Mouse (Mus musculus) bone marrow, adult 2 months (tissue): ENCODE measurements around the gene Vill. TPM values are rescaled to one million over a fixed set of nuclear protein-coding genes. Genes with fewer than 3 reads are reported as not detected.

Experiments used
- H3K27ac ChIP-seq: fragments of 200-500 bp; 2 replicates; pipeline ENCODE4 v1.5.1; 2012; ENCODE audit warnings: low read depth, mild to moderate bottlenecking, control low read depth, inconsistent platforms, low read length; ENCODE audit not compliant: control insufficient read depth, poor library complexity, insufficient read depth
- H3K4me1 ChIP-seq: fragments of 200-500 bp; 2 replicates; pipeline ENCODE4 v1.6.1; 2011; ENCODE audit warnings: low read length; ENCODE audit not compliant: control insufficient read depth, insufficient read depth
- H3K4me3 ChIP-seq: fragments of 200-500 bp; replicated peaks from 2 replicates; pipeline ENCODE3; 2011; ENCODE audit warnings: mild to moderate bottlenecking, low read depth, low read length, control low read depth; ENCODE audit not compliant: control insufficient read depth
- CTCF ChIP-seq: fragments of 200-500 bp; IDR thresholded peaks from 2 replicates; pipeline ENCODE4 v1.5.1; 2011; ENCODE audit warnings: low read length, control low read depth; ENCODE audit not compliant: control insufficient read depth, insufficient read depth
- POLR2A ChIP-seq: fragments of 200-500 bp; IDR thresholded peaks from 2 replicates; pipeline ENCODE4 v1.6.1; 2011; ENCODE audit warnings: low read depth, mild to moderate bottlenecking, control low read depth, low read length, borderline replicate concordance; ENCODE audit not compliant: control insufficient read depth
- WGBS: fragments of 180-500 bp; shearing (Covaris S2); methylation state at CpG from one replicate; pipeline ENCODE4 v1.1.7; 2018; 5-methylcytosine and 5-hydroxymethylcytosine counted together
- polyA plus RNA-seq: library from polyadenylated mRNA; stranded (reverse); fragments of >200 nt; gene quantifications from 2 replicates; pipeline ENCODE4 v1.2.4, GENCODE M21; 2011; ENCODE audit warnings: low replicate concordance; ENCODE audit not compliant: missing spikeins, insufficient read depth, insufficient read length

The Vill gene
- polyA plus RNA-seq, 1 experiment: 35.2 TPM

DNA sequence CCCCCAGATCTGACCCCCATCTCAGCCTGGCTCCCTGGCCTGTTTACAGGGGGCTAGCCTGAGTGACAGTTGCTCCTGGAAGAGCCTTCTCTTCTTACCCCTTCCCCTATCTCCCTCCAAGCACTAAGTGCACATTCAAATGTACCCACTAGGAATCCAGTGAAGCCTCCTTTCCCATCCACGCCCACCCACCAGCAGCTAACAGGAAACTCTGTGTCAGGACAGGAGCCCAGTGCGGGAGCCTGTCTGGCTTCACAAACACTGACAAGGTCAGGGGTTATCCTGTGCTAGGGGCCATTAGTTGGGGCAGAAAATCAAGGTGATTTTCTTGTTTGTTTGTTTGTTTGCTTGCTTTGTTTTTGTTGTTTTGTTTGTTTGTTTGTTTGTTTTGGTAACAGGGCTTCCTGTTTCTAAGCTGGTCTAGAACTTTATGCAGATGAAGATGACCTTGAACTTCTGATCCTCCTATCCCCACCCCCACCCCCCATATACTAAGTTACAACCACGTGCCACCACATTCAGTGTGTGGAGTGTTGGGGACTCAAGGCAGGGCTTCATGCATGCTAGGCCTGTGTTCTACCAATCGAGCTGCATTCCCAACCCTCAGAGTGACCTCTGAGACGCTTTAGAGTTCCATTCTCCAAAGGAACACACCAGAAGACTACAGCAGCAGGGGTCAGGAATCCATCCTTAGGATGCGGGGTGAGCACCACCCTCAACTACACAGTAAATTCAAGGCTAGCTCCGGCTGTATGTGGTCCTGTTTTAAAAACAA, 30.3 kb downstream of the Vill start:
- TF ChIP-seq POLR2A (no peak), CTCF (no peak)
- no peak overlapping the region for H3K27ac ChIP-seq
- WGBS: 72% methylated on average over 7 of the region's 7 CpGs

GRCm38 (mm10) chr9:119083966-119084365, 31.4 kb downstream of the Vill start:
- Histone ChIP-seq H3K4me3 (no peak overlapping the region), H3K27ac (no peak overlapping the region), H3K4me1 (no peaks in the 10 kb centered on the region)
- 83% methylated on average over 10 of the region's 10 CpGs for WGBS
- TF ChIP-seq POLR2A: no peak
- no peak for TF ChIP-seq CTCF

More for the DNA sequence above, 30.3 kb downstream of the Vill start:
- Histone ChIP-seq H3K4me3 (no peak overlapping the region), H3K4me1 (no peaks in the 10 kb centered on the region)

DNA sequence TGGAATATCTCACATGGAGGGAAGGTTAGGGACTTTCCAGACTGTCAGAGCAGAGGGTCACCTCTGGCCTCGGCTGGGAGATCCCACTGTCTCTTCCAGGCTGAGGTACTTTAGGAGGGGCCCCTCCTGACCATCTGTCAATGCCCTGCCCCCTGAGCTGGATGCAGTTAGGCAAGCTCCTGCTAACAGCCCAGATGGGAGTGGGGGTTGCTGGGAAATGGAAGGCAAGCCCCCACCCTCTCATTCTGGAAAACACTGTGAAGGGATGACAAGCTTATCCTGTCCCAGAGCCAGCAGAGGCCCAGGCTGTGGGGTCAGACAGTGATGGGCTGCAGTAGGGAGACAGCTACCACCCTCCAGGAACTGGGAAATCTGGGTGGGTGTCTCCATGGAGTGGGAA, 33.9 kb downstream of the Vill start:
- H3K4me1 ChIP-seq: no peaks in the 10 kb centered on the region
- no peak overlapping the region for H3K27ac ChIP-seq
- no peak for TF ChIP-seq CTCF
- TF ChIP-seq POLR2A: no peak
- 70% methylated on average over 1 of the region's 1 CpGs for WGBS
- no peak overlapping the region for H3K4me3 ChIP-seq

DNA sequence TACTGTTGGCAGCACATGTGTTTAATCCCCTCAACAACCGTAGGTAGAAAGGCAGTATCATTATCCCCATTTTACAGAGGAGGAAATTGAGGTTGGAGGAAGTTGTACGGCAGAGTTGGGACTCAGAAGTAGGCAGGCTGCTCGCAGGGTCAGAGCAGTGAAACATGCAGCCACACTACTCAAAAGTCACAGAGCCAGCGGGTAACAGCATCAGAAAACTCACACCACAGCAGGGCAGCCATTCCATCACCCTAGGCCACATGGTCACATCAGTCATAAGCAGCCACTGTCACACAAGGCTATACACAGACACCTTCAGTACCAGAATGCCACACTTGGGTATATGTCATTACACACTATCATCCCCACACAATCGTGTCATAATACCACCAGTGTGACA, 34.7 kb downstream of the Vill start:
- TF ChIP-seq POLR2A (no peak), CTCF (no peak)
- Histone ChIP-seq H3K4me3 (no peak overlapping the region), H3K4me1 (no peaks in the 10 kb centered on the region), H3K27ac (no peak overlapping the region)
- WGBS: 62% methylated on average over 5 of the region's 5 CpGs

GRCm38 (mm10) chr9:119088148-119088801, 35.7 kb downstream of the Vill start:
- TF ChIP-seq POLR2A: peak; percentile 24; the same call in 1 of the 2 replicates
- no peak for TF ChIP-seq CTCF
- 2% methylated on average over 24 of the region's 24 CpGs for WGBS

DNA sequence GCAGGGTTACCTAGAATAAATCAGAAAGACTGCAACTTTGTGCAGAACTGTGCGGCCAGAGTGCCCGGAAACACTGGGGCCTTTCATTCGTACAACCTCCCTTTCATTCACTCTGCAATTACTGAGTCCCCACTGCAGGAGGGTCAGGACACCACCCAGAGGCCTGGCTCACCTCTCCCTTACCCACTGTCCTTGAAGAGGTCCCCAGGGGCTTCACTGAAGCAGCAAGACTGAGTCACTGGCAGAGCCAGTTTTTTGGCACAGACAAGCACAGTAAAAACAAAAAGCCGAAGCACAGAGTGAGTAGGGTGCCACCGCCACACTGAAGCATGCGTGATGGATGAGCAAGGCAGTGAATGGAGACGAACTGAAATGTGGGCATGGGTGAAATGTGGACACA, 36.9 kb downstream of the Vill start:
- Histone ChIP-seq H3K4me1 (no peaks in the 10 kb centered on the region), H3K4me3 (no peak overlapping the region), H3K27ac (no peak overlapping the region)
- TF ChIP-seq CTCF: no peak
- no peak for TF ChIP-seq POLR2A
- WGBS: 76% methylated on average over 7 of the region's 7 CpGs

More at GRCm38 (mm10) chr9:119088148-119088801, 35.7 kb downstream of the Vill start:
- Histone ChIP-seq H3K27ac (no peak overlapping the region), H3K4me1 (no peaks in the 10 kb centered on the region), H3K4me3 (peak overlapping the region; percentile 57)

GRCm38 (mm10) chr9:119090462-119090861, 37.9 kb downstream of the Vill start:
- TF ChIP-seq CTCF: no peak

GRCm38 (mm10) chr9:119091581-119092310, 39.2 kb downstream of the Vill start:
- H3K4me1 ChIP-seq: no peaks in the 10 kb centered on the region
- H3K4me3 ChIP-seq: no peak overlapping the region
- 68% methylated on average over 12 of the region's 12 CpGs for WGBS
- no peak overlapping the region for H3K27ac ChIP-seq
- TF ChIP-seq CTCF: no peak
- TF ChIP-seq POLR2A: no peak

More at GRCm38 (mm10) chr9:119090462-119090861, 37.9 kb downstream of the Vill start:
- Histone ChIP-seq H3K4me3 (no peak overlapping the region), H3K4me1 (no peaks in the 10 kb centered on the region), H3K27ac (no peak overlapping the region)
- WGBS: 87% methylated on average over 5 of the region's 5 CpGs
